Mouse (Mus musculus) bone marrow macrophage, adult 2 months (primary cell): Measurements from ENCODE around the gene Tns3.

Source experiments
- CTCF ChIP-seq: IDR thresholded peaks from 2 replicates; pipeline ENCODE4 v1.5.1; 2012; ENCODE audit warnings: low read depth, mild to moderate bottlenecking, low read length, moderate library complexity
- POLR2A ChIP-seq: IDR thresholded peaks from 2 replicates; pipeline ENCODE4 v1.6.1; 2012; ENCODE audit warnings: mild to moderate bottlenecking, low read depth, low read length, borderline replicate concordance

DNA sequence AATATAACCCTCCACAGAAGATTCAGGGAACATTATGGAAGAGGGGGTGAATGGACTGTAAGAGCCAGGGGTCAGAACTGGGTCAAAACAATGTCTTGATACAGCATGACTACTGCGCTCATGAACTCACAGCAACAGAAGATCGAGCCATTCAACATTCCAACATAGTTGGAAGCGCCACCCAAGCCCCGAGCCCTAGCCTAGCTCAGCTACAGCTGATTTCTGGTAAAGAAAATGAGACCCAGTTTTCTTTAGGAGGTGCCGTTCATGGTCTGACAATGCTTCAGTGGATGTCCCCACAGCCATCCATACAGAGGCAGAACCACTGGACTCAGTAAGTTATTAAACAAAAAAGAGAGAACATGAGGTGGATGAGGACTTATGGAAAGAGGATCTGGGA lies 224.1 kb downstream of the Tns3 start:
- TF ChIP-seq CTCF, result no peak
- TF ChIP-seq POLR2A, result no peak
